Mouse (Mus musculus) lung, adult 2 months (tissue): ENCODE data around the gene Nop10.

Source experiments
- CTCF ChIP-seq: fragments of 200-500 bp; IDR thresholded peaks from 2 replicates; pipeline ENCODE4 v1.5.1; 2011; ENCODE audit warnings: mild to moderate bottlenecking, low read length, control low read depth; ENCODE audit not compliant: insufficient read depth
- POLR2A ChIP-seq: fragments of 200-500 bp; IDR thresholded peaks from 2 replicates; pipeline ENCODE4 v1.6.1; 2011; ENCODE audit warnings: low read depth, mild to moderate bottlenecking, control low read depth, low read length, borderline replicate concordance; ENCODE audit errors: extremely low read depth

DNA sequence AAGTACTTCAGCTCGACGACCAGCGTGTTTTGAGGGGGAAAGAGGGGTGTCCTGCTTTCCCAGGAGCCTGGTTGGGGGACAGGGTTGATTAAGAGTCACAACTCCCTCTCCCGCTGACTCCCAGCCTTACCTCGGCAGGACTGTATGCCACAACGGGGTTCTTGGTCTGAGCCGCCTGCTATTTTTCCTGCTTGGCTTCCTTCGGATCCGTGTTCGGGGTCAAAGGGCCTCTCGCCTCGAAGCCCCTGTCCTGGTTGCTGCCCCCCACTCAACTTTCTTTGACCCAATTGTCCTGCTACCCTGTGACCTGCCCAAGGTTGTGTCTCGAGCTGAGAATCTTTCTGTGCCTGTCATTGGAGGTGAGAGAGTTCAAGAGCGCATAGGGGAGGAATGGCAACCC, 19.9 kb upstream of the Nop10 start:
- TF ChIP-seq CTCF: no peak
- TF ChIP-seq POLR2A: no peak
